Mouse (Mus musculus): ENCODE results near the gene Zp3. TPM values are rescaled to one million over a fixed set of nuclear protein-coding genes. Genes with fewer than 3 reads are reported as not detected.

Gene Zp3
- polyA plus RNA-seq (2017; shearing (Covaris generic)) = not detected

DNA sequence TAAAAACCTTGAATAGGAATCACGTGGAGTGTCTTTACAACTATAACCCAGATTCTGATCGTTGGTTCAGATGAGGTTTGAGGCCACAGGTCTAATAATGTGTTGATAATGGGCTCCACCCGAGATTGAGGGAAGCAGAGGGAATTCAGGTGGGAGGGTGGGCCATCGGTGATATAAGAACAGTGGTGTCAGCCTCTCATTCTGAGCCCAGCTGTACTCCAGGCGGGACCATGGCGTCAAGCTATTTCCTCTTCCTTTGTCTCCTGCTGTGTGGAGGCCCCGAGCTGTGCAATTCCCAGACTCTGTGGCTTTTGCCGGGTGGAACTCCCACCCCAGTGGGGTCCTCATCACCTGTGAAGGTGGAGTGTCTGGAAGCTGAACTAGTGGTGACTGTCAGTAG is at the start of gene Zp3:
Gene Zp3, plus strand, starts transcription at position 196 of the 400 bp plus-strand sequence.

DNA sequence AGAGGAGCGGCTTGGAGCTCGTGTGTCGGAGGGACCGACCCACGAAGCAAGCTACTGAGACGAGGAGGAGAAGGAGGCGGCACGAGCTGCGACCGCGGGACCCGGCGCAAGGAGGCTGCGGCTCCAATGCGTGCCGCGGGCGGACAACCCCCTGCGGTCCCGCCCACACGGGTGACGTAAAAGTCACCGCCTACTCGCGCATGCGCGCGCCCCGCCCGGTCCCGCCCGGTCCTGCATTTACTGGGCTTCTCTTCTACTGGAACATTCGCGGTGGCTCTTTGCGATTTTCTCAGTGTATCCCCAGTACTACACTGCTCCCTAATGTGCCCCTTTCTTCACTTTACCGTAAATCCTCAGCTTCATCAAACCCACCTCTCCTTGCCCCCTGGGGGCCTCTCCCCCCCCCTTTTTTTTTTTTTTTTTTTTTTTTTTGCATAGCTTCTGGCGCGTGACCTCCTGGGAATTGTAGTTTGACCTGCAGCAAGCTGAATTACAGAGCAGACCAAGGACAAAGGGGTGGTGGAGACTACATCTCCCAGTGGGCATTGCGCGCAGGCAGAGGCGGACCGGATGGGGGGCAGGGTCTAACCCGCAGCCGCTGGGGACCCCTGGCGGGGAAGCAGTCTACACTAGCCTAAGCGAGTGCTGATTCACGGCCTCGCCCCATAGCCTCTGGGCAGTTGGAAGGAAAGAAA is 45.3 kb upstream of the Zp3 start, which contains the start of gene Ywhag:
Gene Ywhag, minus strand, starts transcription at position 136 of the 695 bp plus-strand sequence.

DNA sequence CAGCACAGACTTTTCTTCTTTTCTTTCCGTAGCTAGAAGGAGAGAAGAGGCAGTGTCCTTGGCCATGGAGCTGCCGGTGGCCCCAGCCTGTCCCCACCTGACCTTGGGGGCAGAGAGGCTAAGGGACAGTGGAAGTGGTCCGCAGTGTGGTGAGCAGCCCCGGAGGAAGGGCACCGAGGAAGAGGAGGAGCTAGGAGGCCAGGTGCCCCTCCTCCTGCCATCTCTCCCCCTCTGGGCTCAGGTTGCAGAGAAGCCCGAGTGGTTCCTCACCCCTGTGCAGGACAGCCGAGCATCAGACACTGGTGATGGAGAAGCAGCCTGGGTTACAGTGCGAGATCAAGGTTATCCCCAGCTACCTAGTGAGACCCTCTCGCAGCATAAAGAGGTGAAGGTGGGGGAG is 5.5 kb upstream of the Zp3 start, which contains the start of gene Ssc4d:
Gene Ssc4d, minus strand, starts transcription at position 167 of the 400 bp plus-strand sequence.

DNA sequence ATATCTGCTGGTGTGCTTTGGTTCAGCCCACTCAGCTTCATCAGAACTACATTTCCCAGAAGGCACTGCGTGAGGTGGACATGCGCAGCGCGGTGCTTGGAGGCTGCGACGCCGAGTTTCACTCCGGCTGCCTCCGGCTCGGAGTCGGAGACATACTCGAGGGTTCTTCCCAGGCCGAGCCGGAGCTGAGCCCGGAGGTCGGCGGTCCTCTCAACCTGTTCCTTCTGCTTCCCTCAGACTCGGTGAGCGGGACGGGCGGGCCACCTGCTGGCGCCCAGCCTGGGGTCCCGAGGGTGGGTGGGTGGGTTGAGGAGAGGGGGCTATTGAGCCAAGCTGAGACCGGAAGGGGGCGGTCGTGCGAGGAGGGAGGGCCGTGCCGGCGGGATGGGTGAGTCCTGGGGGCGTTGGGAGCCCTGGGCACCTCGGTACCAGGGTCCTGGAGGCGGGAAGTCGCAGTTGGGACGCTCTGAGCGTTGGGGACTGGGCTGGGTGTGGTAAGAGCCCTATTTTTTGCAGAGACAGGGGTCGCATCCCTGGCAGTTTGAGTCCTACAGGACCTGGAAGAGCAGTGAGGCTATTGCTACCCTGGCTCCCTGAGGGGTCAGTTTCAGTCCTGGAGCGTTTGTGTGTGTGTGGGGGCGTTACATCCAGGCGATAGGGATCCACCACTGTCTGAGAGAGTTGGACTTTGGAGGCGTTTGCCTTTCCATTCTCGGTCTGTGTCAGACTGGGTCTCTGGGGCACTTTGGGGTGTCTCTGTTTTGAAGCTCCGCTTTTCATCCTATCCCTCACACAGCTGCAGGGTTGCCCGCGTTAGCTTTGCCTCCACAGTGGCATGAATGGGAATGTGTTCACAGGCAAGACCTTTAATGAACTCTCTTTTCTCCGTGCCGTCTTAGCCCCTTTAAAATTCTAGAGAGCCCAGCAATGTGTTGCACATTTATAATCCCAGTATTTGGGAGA is 15.1 kb downstream of the Zp3 start, which contains the start of gene Dtx2:
Gene Dtx2, plus strand, starts transcription at position 76 of the 963 bp plus-strand sequence.

Other genes with a start within 250 kb of the Zp3 start
- 55.8 TPM for gene Tmem120a, start 235.7 kb upstream of the Zp3 start, polyA plus RNA-seq (2017; shearing (Covaris generic))
- 1.6 TPM for gene Styxl1, start 201.7 kb upstream of the Zp3 start, polyA plus RNA-seq (2017; shearing (Covaris generic))
- 559 TPM for gene Mdh2, start 201.6 kb upstream of the Zp3 start, polyA plus RNA-seq (2017; shearing (Covaris generic))
- not detected for gene Srrm3, start 173.2 kb upstream of the Zp3 start, polyA plus RNA-seq (2017; shearing (Covaris generic))
- gene Hspb1, start 92.2 kb upstream of the Zp3 start, polyA plus RNA-seq (2017; shearing (Covaris generic)) = 0.62 TPM
- 72.4 TPM for gene Ywhag, start 45.5 kb upstream of the Zp3 start, polyA plus RNA-seq (2017; shearing (Covaris generic))
- 1.7 TPM for gene Ssc4d, start 5.6 kb upstream of the Zp3 start, polyA plus RNA-seq (2017; shearing (Covaris generic))
- 26.3 TPM for gene Dtx2, start 14.7 kb downstream of the Zp3 start, polyA plus RNA-seq (2017; shearing (Covaris generic))
- not detected for gene Upk3b, start 58.4 kb downstream of the Zp3 start, polyA plus RNA-seq (2017; shearing (Covaris generic))
- not detected for gene Upk3bl, start 74.4 kb downstream of the Zp3 start, polyA plus RNA-seq (2017; shearing (Covaris generic))
- gene Rasa4, start 103.8 kb downstream of the Zp3 start, polyA plus RNA-seq (2017; shearing (Covaris generic)) = 2.1 TPM
- 191 TPM for gene Polr2j, start 136.5 kb downstream of the Zp3 start, polyA plus RNA-seq (2017; shearing (Covaris generic))
- gene Lrwd1, start 156.0 kb downstream of the Zp3 start, polyA plus RNA-seq (2017; shearing (Covaris generic)) = 61.8 TPM
- 79.4 TPM for gene Alkbh4, start 156.0 kb downstream of the Zp3 start, polyA plus RNA-seq (2017; shearing (Covaris generic))
- 83.1 TPM for gene Orai2, start 190.6 kb downstream of the Zp3 start, polyA plus RNA-seq (2017; shearing (Covaris generic))
- gene Prkrip1, start 218.9 kb downstream of the Zp3 start, polyA plus RNA-seq (2017; shearing (Covaris generic)) = 52.9 TPM